8 mouse cellular contexts compared by ENCODE assay signal in the genomic region with DNA sequence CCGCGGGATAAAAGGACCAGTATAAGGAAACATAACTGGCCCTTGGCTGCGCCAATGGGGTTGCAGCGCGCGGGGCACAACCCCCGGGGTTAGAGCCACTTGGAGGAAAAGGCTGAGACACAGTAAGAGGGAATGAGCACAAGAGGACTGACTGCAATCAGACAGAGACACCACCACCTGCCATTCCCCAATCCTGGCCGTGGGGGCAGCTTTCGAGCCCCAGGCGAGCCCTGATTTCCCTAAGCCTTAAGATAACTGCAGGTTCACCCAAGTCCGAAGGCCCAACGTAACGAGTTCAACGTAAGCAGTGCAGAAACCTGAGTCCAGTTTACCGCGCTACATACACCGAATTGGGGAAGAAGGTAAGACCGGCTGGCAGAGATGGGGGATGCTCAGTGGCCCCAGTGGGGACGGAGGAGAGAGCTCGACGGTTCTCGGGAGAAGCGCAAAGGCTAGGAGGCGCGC. TPM values are rescaled to one million over a fixed set of nuclear protein-coding genes. Genes with fewer than 3 reads are reported as not detected.
A peak's percentile ranks its signal among the peaks of the same experiment; 100 is the strongest.
DNase-seq lines count a peak whose midpoint lies in the region; ATAC-seq and TF ChIP-seq lines count a peak whose summit lies in the region.

No protein-coding gene starts in this region.

- no peak for TF ChIP-seq CTCF in G1E (IDR thresholded peaks at IDR 0.05; ENCODE audit: low read depth, low read length)

- H3K4me2 ChIP-seq in heart, embryonic 13.5 days, result peak overlapping the region; percentile 98

- ATAC-seq in heart, embryonic 13.5 days (ENCODE audit: extremely low read depth, insufficient number of reproducible peaks, low FRiP score, low TSS enrichment), result peak; percentile 29; the same call in 1 of the 2 replicates
- ATAC-seq in G1E (ENCODE audit: extremely low read depth, insufficient number of reproducible peaks, low FRiP score, poor library complexity, severe bottlenecking), result peak; percentile 43; the same call in 1 of the 2 replicates
- ATAC-seq in megakaryocyte progenitor cell, adult 5-6 weeks (replicated peaks; ENCODE audit: poor library complexity), result peak; percentile 45

- H3K27ac ChIP-seq in heart, embryonic 13.5 days (replicated peaks), result peak overlapping the region; percentile 97

- peaks cover 12% of the 10 kb centered on the region for H3K36me3 ChIP-seq in heart, embryonic 13.5 days
- H3K36me3 ChIP-seq in G1E (replicated peaks), result peaks cover 36% of the 10 kb centered on the region
- peaks cover 33% of the 10 kb centered on the region for H3K36me3 ChIP-seq in erythroblast, embryonic 14.5 days (ENCODE audit: control insufficient read depth)

- under 1% methylated on average over 25 of the region's 25 CpGs for WGBS in heart, embryonic 13.5 days

- H3K9me3 ChIP-seq in heart, embryonic 13.5 days, result no peaks in the 10 kb centered on the region
- H3K9me3 ChIP-seq in G1E (replicated peaks), result no peaks in the 10 kb centered on the region
- no peaks in the 10 kb centered on the region for H3K9me3 ChIP-seq in erythroblast, embryonic 14.5 days (ENCODE audit: control insufficient read depth, low read length)

- intact Hi-C loops in heart, postnatal 25 days (cut with DNase I), result loop anchor here (1.0 to 5.0 kb wide), 2 partner anchors 14 to 113 kb away; partner anchors contain the start of genes Eif2b4, Ift172 and Snx17

- peak overlapping the region; percentile 84 for H3K4me3 ChIP-seq in heart, embryonic 13.5 days
- peak overlapping the region; percentile 75 for H3K4me3 ChIP-seq in G1E (ENCODE audit: low read depth, low read length)
- H3K4me3 ChIP-seq in erythroblast, embryonic 14.5 days (replicated peaks), result peak overlapping the region; percentile 79

- peaks cover 20% of the 10 kb centered on the region for H3K4me1 ChIP-seq in heart, embryonic 13.5 days
- H3K4me1 ChIP-seq in G1E (ENCODE audit: insufficient read depth, low read depth, low read length), result peaks cover 31% of the 10 kb centered on the region
- H3K4me1 ChIP-seq in erythroblast, embryonic 14.5 days (ENCODE audit: control insufficient read depth), result peaks cover 60% of the 10 kb centered on the region

- DNase-seq in heart, postnatal 25 days (ENCODE audit: low spot score), result no peak
- peak; percentile 87 for DNase-seq in G1E (ENCODE audit: low spot score)
- peak; percentile 58 for DNase-seq in kidney, adult 9 months
- no peak for DNase-seq in right cerebral cortex, adult 18-20 months
- no peak for DNase-seq in urinary bladder, postnatal 25 days (ENCODE audit: low spot score)

- peak overlapping the region; percentile 92 for H3K9ac ChIP-seq in heart, embryonic 13.5 days

- no peaks in the 10 kb centered on the region for H3K27me3 ChIP-seq in heart, embryonic 13.5 days (replicated peaks)
- no peaks in the 10 kb centered on the region for H3K27me3 ChIP-seq in G1E (ENCODE audit: insufficient read depth, low read length)
- no peaks in the 10 kb centered on the region for H3K27me3 ChIP-seq in erythroblast, embryonic 14.5 days (ENCODE audit: control insufficient read depth)

RNA-seq across cellular contexts. Expression of gene Gm29609, which starts 0.4 kb away (rescaled TPM):
- polyA plus RNA-seq in heart, embryonic 13.5 days (2015; fragmentation: Nextera tagmentation; extraction: Ambion mirVana), result 0.46 and 2.6 TPM in 2 replicates
- total RNA-seq in heart, postnatal 25 days (2021), result under 1 TPM; 0.23 to 0.28 TPM
- total RNA-seq in G1E (2014; fragmentation: Nextera tagmentation) (5.4 and 7.1 TPM in 2 replicates), G1E (2017) (2.8 and 4.4 TPM in 2 replicates)
- 4.3 and 7.2 TPM in 2 replicates for polyA plus RNA-seq in G1E (2012)
- polyA plus RNA-seq in erythroblast, embryonic 14.5 days (2012), result 2.2 and 2.5 TPM in 2 replicates
- 0.35 and 0.59 TPM in 2 replicates for total RNA-seq in megakaryocyte progenitor cell, adult 5-6 weeks (2015)
- 0.10 TPM in 1 of 2 replicates, not detected in the other for total RNA-seq in megakaryocyte progenitor cell, adult 5-6 weeks (2017)

RNA-seq across cellular contexts. Expression of gene Gtf3c2, which starts 0.6 kb away (rescaled TPM):
- 45.3 and 47.8 TPM in 2 replicates for polyA plus RNA-seq in heart, embryonic 13.5 days (2015; fragmentation: Nextera tagmentation; extraction: Ambion mirVana)
- 10 to 100 TPM; 32.0 to 35.8 TPM for total RNA-seq in heart, postnatal 25 days (2021)
- total RNA-seq in G1E (2014; fragmentation: Nextera tagmentation) (161 and 164 TPM in 2 replicates), G1E (2017) (51.1 and 65.1 TPM in 2 replicates)
- polyA plus RNA-seq in G1E (2012), result 57.0 and 88.3 TPM in 2 replicates
- 4.0 and 4.9 TPM in 2 replicates for polyA plus RNA-seq in erythroblast, embryonic 14.5 days (2012)
- 72.1 and 83.7 TPM in 2 replicates for total RNA-seq in megakaryocyte progenitor cell, adult 5-6 weeks (2015)
- total RNA-seq in megakaryocyte progenitor cell, adult 5-6 weeks (2017), result 46.9 and 63.5 TPM in 2 replicates

RNA-seq across cellular contexts. Expression of gene Snx17, which starts 13.7 kb away (rescaled TPM):
- polyA plus RNA-seq in heart, embryonic 13.5 days (2015; fragmentation: Nextera tagmentation; extraction: Ambion mirVana), result 112 and 116 TPM in 2 replicates
- total RNA-seq in heart, postnatal 25 days (2021), result 10 to 100 TPM; 61.3 to 62.5 TPM
- total RNA-seq in G1E (2014; fragmentation: Nextera tagmentation) (35.3 and 42.8 TPM in 2 replicates), G1E (2017) (56.5 and 65.1 TPM in 2 replicates)
- polyA plus RNA-seq in G1E (2012), result 36.0 and 37.0 TPM in 2 replicates
- 2.7 and 2.9 TPM in 2 replicates for polyA plus RNA-seq in erythroblast, embryonic 14.5 days (2012)
- 52.1 and 54.2 TPM in 2 replicates for total RNA-seq in megakaryocyte progenitor cell, adult 5-6 weeks (2015)
- 31.5 and 40.7 TPM in 2 replicates for total RNA-seq in megakaryocyte progenitor cell, adult 5-6 weeks (2017)

RNA-seq across cellular contexts. Expression of gene Eif2b4, which starts 13.9 kb away (rescaled TPM):
- polyA plus RNA-seq in heart, embryonic 13.5 days (2015; fragmentation: Nextera tagmentation; extraction: Ambion mirVana), result 52.3 and 55.9 TPM in 2 replicates
- total RNA-seq in heart, postnatal 25 days (2021), result 10 to 100 TPM; 51.6 to 55.5 TPM
- total RNA-seq in G1E (2014; fragmentation: Nextera tagmentation), result 43.3 and 104 TPM in 2 replicates
- total RNA-seq in G1E (2017), result 43.6 and 49.3 TPM in 2 replicates
- 139 and 201 TPM in 2 replicates for polyA plus RNA-seq in G1E (2012)
- polyA plus RNA-seq in erythroblast, embryonic 14.5 days (2012), result 32.5 and 34.0 TPM in 2 replicates
- 27.8 and 33.1 TPM in 2 replicates for total RNA-seq in megakaryocyte progenitor cell, adult 5-6 weeks (2015)
- 36.7 and 41.9 TPM in 2 replicates for total RNA-seq in megakaryocyte progenitor cell, adult 5-6 weeks (2017)

RNA-seq across cellular contexts. Expression of gene Zfp513, which starts 22.8 kb away (rescaled TPM):
- 7.3 and 7.5 TPM in 2 replicates for polyA plus RNA-seq in heart, embryonic 13.5 days (2015; fragmentation: Nextera tagmentation; extraction: Ambion mirVana)
- total RNA-seq in heart, postnatal 25 days (2021), result 1 to 10 TPM; 7.3 to 8.1 TPM
- total RNA-seq in G1E (2014; fragmentation: Nextera tagmentation) (9.4 and 12.2 TPM in 2 replicates), G1E (2017) (7.0 and 7.6 TPM in 2 replicates)
- polyA plus RNA-seq in G1E (2012), result 35.7 and 48.2 TPM in 2 replicates
- 2.5 TPM in 2 replicates for polyA plus RNA-seq in erythroblast, embryonic 14.5 days (2012)
- 7.1 and 7.3 TPM in 2 replicates for total RNA-seq in megakaryocyte progenitor cell, adult 5-6 weeks (2015)
- total RNA-seq in megakaryocyte progenitor cell, adult 5-6 weeks (2017), result 4.3 and 4.5 TPM in 2 replicates

Comparison
In these comparisons a context has a peak if more than half of its experiments do, and no peak if none do; other contexts are left out.
1. DNase-seq: peak in G1E (single experiment) and kidney, adult 9 months (single experiment); none in heart, postnatal 25 days (single experiment), right cerebral cortex, adult 18-20 months (single experiment) and urinary bladder, postnatal 25 days (single experiment).
2. Peak in every context shown above with its lines, with median percentiles within 50 percentile points of each other: ATAC-seq and H3K4me3 ChIP-seq.